Mouse (Mus musculus) thymus, adult 2 months (tissue): Measurements from ENCODE around the gene Eipr1.

Experiments used
- CTCF ChIP-seq: fragments of 200-500 bp; IDR thresholded peaks from 2 replicates; pipeline ENCODE4 v1.5.1; 2012; ENCODE audit warnings: mild to moderate bottlenecking, control low read depth, low read length, moderate library complexity, borderline replicate concordance; ENCODE audit not compliant: control insufficient read depth, poor library complexity, insufficient read depth; ENCODE audit errors: extremely low read depth
- POLR2A ChIP-seq: fragments of 200-500 bp; IDR thresholded peaks from 2 replicates; pipeline ENCODE4 v1.6.1; 2012; ENCODE audit warnings: mild to moderate bottlenecking, low read length, control low read depth, moderate library complexity; ENCODE audit not compliant: control insufficient read depth, poor library complexity, insufficient read depth; ENCODE audit errors: extremely low read depth

DNA sequence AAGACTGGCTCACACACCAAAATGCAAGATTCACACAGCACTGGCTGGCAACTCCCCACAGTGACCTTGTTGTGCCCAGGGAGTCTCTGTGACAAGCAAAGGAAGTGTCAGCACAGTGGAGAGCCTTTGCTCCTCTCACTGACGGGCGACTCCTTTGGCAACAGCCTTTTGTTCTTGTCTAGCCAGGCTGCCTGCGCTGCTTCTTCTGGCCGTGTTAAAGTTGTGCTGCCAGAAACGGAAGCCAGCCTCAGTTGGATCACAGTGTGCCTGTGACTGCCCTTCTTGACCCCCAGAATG, 108.6 kb downstream of the Eipr1 start:
- TF ChIP-seq POLR2A (no peak), CTCF (no peak)
